Mouse (Mus musculus) midbrain, embryonic 15.5 days (tissue): ENCODE results near the gene Znrf3. TPM values are rescaled to one million over a fixed set of nuclear protein-coding genes. Genes with fewer than 3 reads are reported as not detected.

Experiments
- ATAC-seq: fragments of 200-750 bp; cut with Nextera tagmentation; replicated peaks from 2 replicates; pipeline ENCODE4 v1.8.0; 2017; ENCODE audit warnings: moderate TSS enrichment
- H3K27ac ChIP-seq: fragments of 300-500 bp; sonication (generic); 2 replicates; pipeline ENCODE4 v1.5.1; 2015; ENCODE audit warnings: mild to moderate bottlenecking, inconsistent platforms
- H3K27me3 ChIP-seq: fragments of 300-500 bp; sonication (generic); replicated peaks from 2 replicates; pipeline ENCODE4 v1.6.1; 2015; ENCODE audit warnings: inconsistent platforms
- H3K36me3 ChIP-seq: fragments of 300-500 bp; sonication (generic); replicated peaks from 2 replicates; pipeline ENCODE4 v1.6.1; 2015; ENCODE audit warnings: inconsistent platforms
- H3K4me1 ChIP-seq: fragments of 300-500 bp; sonication (generic); 2 replicates; pipeline ENCODE4 v1.6.1; 2015; ENCODE audit warnings: inconsistent platforms
- H3K4me2 ChIP-seq: fragments of 300-500 bp; sonication (generic); 2 replicates; pipeline ENCODE4 v1.6.1; 2015; ENCODE audit warnings: inconsistent platforms, mild to moderate bottlenecking, moderate library complexity
- H3K4me3 ChIP-seq: fragments of 300-500 bp; sonication (generic); 2 replicates; pipeline ENCODE4 v1.5.1; 2015; ENCODE audit warnings: mild to moderate bottlenecking, inconsistent platforms
- H3K9ac ChIP-seq: fragments of 300-500 bp; sonication (generic); 2 replicates; pipeline ENCODE4 v1.6.1; 2015; ENCODE audit warnings: mild to moderate bottlenecking, inconsistent platforms
- H3K9me3 ChIP-seq: fragments of 300-500 bp; sonication (generic); 2 replicates; pipeline ENCODE4 v1.6.1; 2016; ENCODE audit warnings: inconsistent platforms
- WGBS: fragments of 180-500 bp; shearing (Covaris S2); methylation state at CpG from one replicate; pipeline ENCODE4 v1.1.7; 2015; ENCODE audit warnings: mixed read lengths; 5-methylcytosine and 5-hydroxymethylcytosine counted together
- polyA plus RNA-seq: library from polyadenylated mRNA; unstranded; fragments of >200 nt; fragmentation: Nextera tagmentation; extraction: Ambion mirVana; gene quantifications from 2 replicates; pipeline ENCODE4 v1.2.1, GENCODE M21; 2015

Znrf3 gene
- polyA plus RNA-seq, 1 experiment from 2014 or later: 7.1 TPM

- no peak overlapping the region for H3K9ac ChIP-seq
- no peaks in the 10 kb centered on the region for H3K9me3 ChIP-seq
- no peak for ATAC-seq
- no peaks in the 10 kb centered on the region for H3K36me3 ChIP-seq
- no peak overlapping the region for H3K27ac ChIP-seq
- H3K4me1 ChIP-seq: peaks cover 12% of the 10 kb centered on the region
- no peaks in the 10 kb centered on the region for H3K27me3 ChIP-seq
- no peak overlapping the region for H3K4me2 ChIP-seq
- WGBS: 78% methylated on average over 2 of the region's 2 CpGs
- H3K4me3 ChIP-seq: no peak overlapping the region
Measured at GRCm38 (mm10) chr11:5254016-5254415, 190.6 kb downstream of the Znrf3 start.

- Histone ChIP-seq H3K27ac (no peak overlapping the region), H3K4me3 (no peak overlapping the region), H3K36me3 (no peaks in the 10 kb centered on the region), H3K9me3 (no peaks in the 10 kb centered on the region), H3K4me2 (no peak overlapping the region), H3K27me3 (no peaks in the 10 kb centered on the region), H3K9ac (no peak overlapping the region), H3K4me1 (peaks cover 12% of the 10 kb centered on the region)
- ATAC-seq: no peak
- 68% methylated on average over 3 of the region's 3 CpGs for WGBS
Measured at GRCm38 (mm10) chr11:5253528-5253927, 191.1 kb downstream of the Znrf3 start.

- H3K36me3 ChIP-seq: no peaks in the 10 kb centered on the region
- no peaks in the 10 kb centered on the region for H3K27me3 ChIP-seq
- H3K4me1 ChIP-seq: peaks cover 12% of the 10 kb centered on the region
- no peaks in the 10 kb centered on the region for H3K9me3 ChIP-seq
- no peak overlapping the region for H3K4me2 ChIP-seq
- no peak for ATAC-seq
- 82% methylated on average over 8 of the region's 8 CpGs for WGBS
- no peak overlapping the region for H3K27ac ChIP-seq
- H3K9ac ChIP-seq: no peak overlapping the region
- H3K4me3 ChIP-seq: no peak overlapping the region
Measured at GRCm38 (mm10) chr11:5252727-5253126, 191.9 kb downstream of the Znrf3 start.

- H3K9ac ChIP-seq: no peak overlapping the region
- no peak overlapping the region for H3K4me3 ChIP-seq
- no peak for ATAC-seq
- H3K4me1 ChIP-seq: peaks cover 5% of the 10 kb centered on the region
- 50% methylated on average over 6 of the region's 6 CpGs for WGBS
- H3K36me3 ChIP-seq: no peaks in the 10 kb centered on the region
- H3K27ac ChIP-seq: no peak overlapping the region
- H3K4me2 ChIP-seq: no peak overlapping the region
- H3K27me3 ChIP-seq: no peaks in the 10 kb centered on the region
- H3K9me3 ChIP-seq: no peaks in the 10 kb centered on the region
Measured at GRCm38 (mm10) chr11:5251112-5251511, 193.5 kb downstream of the Znrf3 start.

GRCm38 (mm10) chr11:5248200-5248599, 196.4 kb downstream of the Znrf3 start:
- no peak overlapping the region for H3K4me2 ChIP-seq
- no peak for ATAC-seq
- H3K9ac ChIP-seq: no peak overlapping the region
- H3K36me3 ChIP-seq: no peaks in the 10 kb centered on the region
- 24% methylated on average over 2 of the region's 2 CpGs for WGBS
- no peak overlapping the region for H3K27ac ChIP-seq
- H3K9me3 ChIP-seq: no peaks in the 10 kb centered on the region
- H3K4me1 ChIP-seq: 0 out of 2 replicates have a peak, but pooled peaks cover 6% of the 10 kb centered on the region
- H3K27me3 ChIP-seq: no peaks in the 10 kb centered on the region
- H3K4me3 ChIP-seq: no peak overlapping the region

GRCm38 (mm10) chr11:5245431-5245830, 199.2 kb downstream of the Znrf3 start:
- no peaks in the 10 kb centered on the region for H3K9me3 ChIP-seq
- H3K4me1 ChIP-seq: peaks cover 8% of the 10 kb centered on the region; the same call in 1 of the 2 replicates
- H3K27me3 ChIP-seq: no peaks in the 10 kb centered on the region
- no peak for ATAC-seq
- 85% methylated on average over 7 of the region's 7 CpGs for WGBS
- H3K36me3 ChIP-seq: no peaks in the 10 kb centered on the region
- no peak overlapping the region for H3K27ac ChIP-seq
- H3K9ac ChIP-seq: no peak overlapping the region
- H3K4me2 ChIP-seq: no peak overlapping the region
- no peak overlapping the region for H3K4me3 ChIP-seq

GRCm38 (mm10) chr11:5244749-5245130, 199.9 kb downstream of the Znrf3 start:
- no peak overlapping the region for H3K9ac ChIP-seq
- ATAC-seq: peak; percentile 48; the same call in 1 of the 2 replicates
- WGBS: 53% methylated on average over 8 of the region's 8 CpGs
- no peaks in the 10 kb centered on the region for H3K36me3 ChIP-seq
- no peaks in the 10 kb centered on the region for H3K9me3 ChIP-seq
- no peak overlapping the region for H3K4me3 ChIP-seq
- 0 out of 2 replicates have a peak overlapping the region, but pooled peaks have one; percentile 29 for H3K27ac ChIP-seq
- H3K4me1 ChIP-seq: peaks cover 15% of the 10 kb centered on the region
- no peaks in the 10 kb centered on the region for H3K27me3 ChIP-seq
- no peak overlapping the region for H3K4me2 ChIP-seq

- H3K36me3 ChIP-seq: no peaks in the 10 kb centered on the region
- no peaks in the 10 kb centered on the region for H3K9me3 ChIP-seq
- H3K9ac ChIP-seq: no peak overlapping the region
- 0 out of 2 replicates have a peak overlapping the region, but pooled peaks have one; percentile 21 for H3K27ac ChIP-seq
- peaks cover 21% of the 10 kb centered on the region for H3K4me1 ChIP-seq
- 0 out of 2 replicates have a peak overlapping the region, but pooled peaks have one; percentile 2 for H3K4me2 ChIP-seq
- 66% methylated on average over 24 of the region's 24 CpGs for WGBS
- H3K27me3 ChIP-seq: no peaks in the 10 kb centered on the region
- 0 out of 2 replicates have a peak, but pooled peaks have one; percentile 33 for ATAC-seq
- H3K4me3 ChIP-seq: no peak overlapping the region
Measured at GRCm38 (mm10) chr11:5243812-5244748, 200.6 kb downstream of the Znrf3 start.

GRCm38 (mm10) chr11:5243208-5243607, 201.4 kb downstream of the Znrf3 start:
- H3K27me3 ChIP-seq: no peaks in the 10 kb centered on the region
- no peak for ATAC-seq
- 94% methylated on average over 7 of the region's 7 CpGs for WGBS
- no peak overlapping the region for H3K4me3 ChIP-seq
- H3K9me3 ChIP-seq: no peaks in the 10 kb centered on the region
- H3K27ac ChIP-seq: no peak overlapping the region
- peaks cover 23% of the 10 kb centered on the region for H3K4me1 ChIP-seq
- no peak overlapping the region for H3K9ac ChIP-seq
- H3K4me2 ChIP-seq: no peak overlapping the region
- no peaks in the 10 kb centered on the region for H3K36me3 ChIP-seq

- H3K27me3 ChIP-seq: no peaks in the 10 kb centered on the region
- no peaks in the 10 kb centered on the region for H3K9me3 ChIP-seq
- H3K9ac ChIP-seq: no peak overlapping the region
- no peak for ATAC-seq
- no peaks in the 10 kb centered on the region for H3K36me3 ChIP-seq
- H3K4me3 ChIP-seq: no peak overlapping the region
- no peak overlapping the region for H3K4me2 ChIP-seq
- no peak overlapping the region for H3K27ac ChIP-seq
- WGBS: 89% methylated on average over 8 of the region's 8 CpGs
- H3K4me1 ChIP-seq: peaks cover 23% of the 10 kb centered on the region
Measured at GRCm38 (mm10) chr11:5242158-5242557, 202.5 kb downstream of the Znrf3 start.

GRCm38 (mm10) chr11:5239706-5240690, 204.6 kb downstream of the Znrf3 start:
- Histone ChIP-seq H3K36me3 (no peaks in the 10 kb centered on the region), H3K27me3 (no peaks in the 10 kb centered on the region), H3K4me2 (no peak overlapping the region), H3K4me3 (no peak overlapping the region), H3K9ac (no peak overlapping the region), H3K4me1 (peaks cover 23% of the 10 kb centered on the region), H3K27ac (0 out of 2 replicates have a peak overlapping the region, but pooled peaks have one; percentile 4), H3K9me3 (no peaks in the 10 kb centered on the region)
- ATAC-seq: 0 out of 2 replicates have a peak, but pooled peaks have one; percentile 48
- WGBS: 7% methylated on average over 10 of the region's 10 CpGs
